Mouse (Mus musculus) cerebellum, adult 2 months (tissue): ENCODE results near the gene Bbc3. TPM values are rescaled to one million over a fixed set of nuclear protein-coding genes. Genes with fewer than 3 reads are reported as not detected.

Source experiments
- DNase-seq, 2 experiments: peaks; one replicate each; pipeline ENCODE4 v3.0.0; 2021
- H3K27ac ChIP-seq: fragments of 200-500 bp; 2 replicates; pipeline ENCODE4 v1.5.1; 2012; ENCODE audit warnings: low read length, control low read depth, inconsistent platforms; ENCODE audit not compliant: insufficient read depth
- H3K27me3 ChIP-seq: fragments of 200-500 bp; 2 replicates; pipeline ENCODE4 v1.6.1; 2012; ENCODE audit warnings: inconsistent platforms, mild to moderate bottlenecking, low read length, moderate library complexity; ENCODE audit not compliant: control insufficient read depth, insufficient read depth
- H3K4me1 ChIP-seq: fragments of 200-500 bp; 2 replicates; pipeline ENCODE4 v1.6.1; 2011; ENCODE audit warnings: low read length; ENCODE audit not compliant: control insufficient read depth, insufficient read depth
- H3K4me3 ChIP-seq: fragments of 200-500 bp; replicated peaks from 2 replicates; pipeline ENCODE3; 2011; ENCODE audit warnings: mild to moderate bottlenecking, low read depth, low read length, control low read depth; ENCODE audit not compliant: insufficient read depth
- CTCF ChIP-seq: fragments of 200-500 bp; IDR thresholded peaks from 2 replicates; pipeline ENCODE4 v1.5.1; 2011; ENCODE audit warnings: low read depth, mild to moderate bottlenecking, control low read depth, low read length, moderate library complexity, borderline replicate concordance; ENCODE audit not compliant: insufficient read depth
- POLR2A ChIP-seq: fragments of 200-500 bp; IDR thresholded peaks from 2 replicates; pipeline ENCODE4 v1.6.1; 2011; ENCODE audit warnings: low read length, control low read depth, borderline replicate concordance; ENCODE audit not compliant: insufficient read depth
- WGBS: fragments of 180-500 bp; shearing (Covaris S2); methylation state at CpG from one replicate; pipeline ENCODE4 v1.1.7; 2018; 5-methylcytosine and 5-hydroxymethylcytosine counted together
- polyA plus RNA-seq: library from polyadenylated mRNA; depleted of rRNA; stranded (reverse); fragments of >200 nt; gene quantifications from 2 replicates; pipeline ENCODE4 v1.2.3, GENCODE M21; 2012; rRNA removed

Gene Bbc3
- polyA plus RNA-seq, 1 experiment = 17.0 TPM

- TF ChIP-seq CTCF (no peak), POLR2A (no peak)
- Histone ChIP-seq H3K4me3 (no peak overlapping the region), H3K27me3 (no peaks in the 10 kb centered on the region), H3K27ac (no peak overlapping the region), H3K4me1 (no peaks in the 10 kb centered on the region)
- DNase-seq = no peak
- 95% methylated on average over 3 of the region's 3 CpGs for WGBS
These were observed 47.8 kb downstream of the Bbc3 start for GRCm38 (mm10) chr7:16355854-16356594.

GRCm38 (mm10) chr7:16357602-16358001, 49.4 kb downstream of the Bbc3 start:
- WGBS = 66% methylated on average over 3 of the region's 3 CpGs
- no peaks in the 10 kb centered on the region for H3K27me3 ChIP-seq
- no peak overlapping the region for H3K4me3 ChIP-seq
- DNase-seq = no peak
- H3K27ac ChIP-seq = no peak overlapping the region
- TF ChIP-seq CTCF (no peak), POLR2A (no peak)
- no peaks in the 10 kb centered on the region for H3K4me1 ChIP-seq

GRCm38 (mm10) chr7:16364319-16364718, 56.1 kb downstream of the Bbc3 start:
- H3K27ac ChIP-seq = no peak overlapping the region
- H3K4me1 ChIP-seq = no peaks in the 10 kb centered on the region
- WGBS = 85% methylated on average over 1 of the region's 1 CpGs
- TF ChIP-seq CTCF (no peak), POLR2A (no peak)
- DNase-seq = no peak
- no peak overlapping the region for H3K4me3 ChIP-seq
- H3K27me3 ChIP-seq = no peaks in the 10 kb centered on the region

- TF ChIP-seq CTCF (no peak), POLR2A (no peak)
- Histone ChIP-seq H3K27ac (no peak overlapping the region), H3K4me3 (no peak overlapping the region), H3K27me3 (no peaks in the 10 kb centered on the region), H3K4me1 (no peaks in the 10 kb centered on the region)
- 32% methylated on average over 4 of the region's 4 CpGs for WGBS
- DNase-seq = no peak
These were observed 56.8 kb downstream of the Bbc3 start for GRCm38 (mm10) chr7:16364901-16365500.

- TF ChIP-seq POLR2A (no peak), CTCF (no peak)
- no peak overlapping the region for H3K27ac ChIP-seq
- WGBS = 70% methylated on average over 10 of the region's 10 CpGs
- no peaks in the 10 kb centered on the region for H3K27me3 ChIP-seq
- H3K4me1 ChIP-seq = no peaks in the 10 kb centered on the region
- no peak overlapping the region for H3K4me3 ChIP-seq
- no peak for DNase-seq
These were observed 58.0 kb downstream of the Bbc3 start for GRCm38 (mm10) chr7:16366133-16366646.

- no peak for DNase-seq
- WGBS = 78% methylated on average over 4 of the region's 4 CpGs
- H3K27me3 ChIP-seq = no peaks in the 10 kb centered on the region
- H3K4me3 ChIP-seq = no peak overlapping the region
- H3K4me1 ChIP-seq = no peaks in the 10 kb centered on the region
- no peak overlapping the region for H3K27ac ChIP-seq
- TF ChIP-seq CTCF = no peak
- no peak for TF ChIP-seq POLR2A
These were observed 58.5 kb downstream of the Bbc3 start for GRCm38 (mm10) chr7:16366669-16367068.

Other genes starting within 250 kb of the Bbc3 start
- 0.16 and 0.28 TPM in 2 replicates for gene Zfp541, start 246.6 kb upstream of the Bbc3 start, polyA plus RNA-seq
- 447 and 471 TPM in 2 replicates for gene Napa, start 209.9 kb upstream of the Bbc3 start, polyA plus RNA-seq
- 56.4 and 60.5 TPM in 2 replicates for gene Kptn, start 188.5 kb upstream of the Bbc3 start, polyA plus RNA-seq
- 84.6 and 116 TPM in 2 replicates for gene Slc8a2, start 178.6 kb upstream of the Bbc3 start, polyA plus RNA-seq
- gene Meis3, start 133.3 kb upstream of the Bbc3 start, polyA plus RNA-seq = 93.5 and 94.2 TPM in 2 replicates
- 11.7 and 13.3 TPM in 2 replicates for gene Dhx34, start 86.4 kb upstream of the Bbc3 start, polyA plus RNA-seq
- gene C5ar2, start 64.2 kb upstream of the Bbc3 start, polyA plus RNA-seq = 0.19 and 0.20 TPM in 2 replicates
- 0.75 and 0.95 TPM in 2 replicates for gene C5ar1, start 48.9 kb upstream of the Bbc3 start, polyA plus RNA-seq
- 60.1 and 61.1 TPM in 2 replicates for gene Inafm1, start 34.8 kb upstream of the Bbc3 start, polyA plus RNA-seq
- 81.1 and 91.1 TPM in 2 replicates for gene Ccdc9, start 21.6 kb upstream of the Bbc3 start, polyA plus RNA-seq
- 78.2 and 84.0 TPM in 2 replicates for gene Sae1, start 79.4 kb downstream of the Bbc3 start, polyA plus RNA-seq
- gene Zc3h4, start 92.5 kb downstream of the Bbc3 start, polyA plus RNA-seq = 42.0 and 50.2 TPM in 2 replicates
- 89.6 and 98.6 TPM in 2 replicates for gene Tmem160, start 144.4 kb downstream of the Bbc3 start, polyA plus RNA-seq
- 3.7 and 6.0 TPM in 2 replicates for gene Npas1, start 169.3 kb downstream of the Bbc3 start, polyA plus RNA-seq